31 mouse cellular contexts compared by ENCODE assay signal in the genomic region with DNA sequence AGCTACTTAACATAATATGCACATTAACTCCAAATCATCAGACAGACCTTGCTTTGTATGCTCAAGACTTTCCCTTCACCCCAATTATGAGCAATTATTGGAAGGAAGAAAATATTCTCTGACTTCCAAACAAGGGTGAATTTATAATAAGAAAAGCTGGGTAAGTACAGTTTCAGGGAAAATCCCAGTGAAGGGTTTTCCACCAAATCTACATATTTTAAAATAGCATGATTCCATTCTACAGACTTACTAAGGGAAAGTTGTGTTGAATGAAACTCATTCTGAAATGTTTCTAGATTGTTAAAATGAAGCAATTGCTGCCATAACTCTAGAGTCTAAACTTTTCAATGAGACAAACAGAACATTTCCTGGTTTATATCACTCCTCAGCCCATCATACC.
"Had no signal": no experiment of that assay in that cellular context is flagged by ENCODE, and none has a peak within 500 bp of the region (broad histone marks: within the 10 kb centered on the region; RNA-seq: fewer than 3 reads in every experiment).

No protein-coding gene starts in this region.

- H3K4me2 ChIP-seq: limb, embryonic 12.5 days; limb, embryonic 13.5 days; limb, embryonic 15.5 days; liver, embryonic 11.5 days; liver, embryonic 12.5 days; liver, embryonic 13.5 days; liver, embryonic 15.5 days; lung, embryonic 14.5 days; lung, embryonic 15.5 days; midbrain, embryonic 11.5 days; midbrain, embryonic 12.5 days; midbrain, embryonic 13.5 days; midbrain, embryonic 15.5 days had no signal

- ATAC-seq: liver, embryonic 12.5 days; liver, postnatal 0 days; lung, postnatal 0 days; midbrain, embryonic 13.5 days; midbrain, embryonic 15.5 days; midbrain, embryonic 16.5 days had no signal

- H3K27me3 ChIP-seq: limb, embryonic 12.5 days; limb, embryonic 13.5 days; limb, embryonic 15.5 days; liver, embryonic 12.5 days; liver, embryonic 13.5 days; liver, embryonic 15.5 days; lung, embryonic 15.5 days; megakaryocyte, embryonic 14.5 days; midbrain, embryonic 12.5 days; midbrain, embryonic 13.5 days; midbrain, embryonic 15.5 days had no signal

- DNase-seq: left cerebral cortex, postnatal 4 days; liver; liver, embryonic 13.5 days; liver, postnatal 0 days; lung, adult 18-20 months; lung, adult 2 months; lung, embryonic 14.5 days; lung, postnatal 10 days; lung, postnatal 14 days; lung, postnatal 36 days; lung, postnatal 4 days; midbrain, embryonic 14.5 days had no signal

- H3K27ac ChIP-seq: limb, embryonic 10.5 days; limb, embryonic 12.5 days; limb, embryonic 13.5 days; limb, embryonic 15.5 days; liver, embryonic 12.5 days; liver, embryonic 13.5 days; liver, embryonic 14.5 days; liver, embryonic 15.5 days; lung, embryonic 15.5 days; macrophage; midbrain, embryonic 10.5 days; midbrain, embryonic 12.5 days; midbrain, embryonic 13.5 days; midbrain, embryonic 15.5 days had no signal

- H3K4me1 ChIP-seq: limb, embryonic 10.5 days; limb, embryonic 12.5 days; liver, embryonic 12.5 days; liver, embryonic 13.5 days; liver, embryonic 15.5 days; lung, embryonic 15.5 days; megakaryocyte, embryonic 14.5 days; midbrain, embryonic 12.5 days; midbrain, embryonic 13.5 days; midbrain, embryonic 15.5 days had no signal

- H3K9me3 ChIP-seq: limb, embryonic 10.5 days; limb, embryonic 12.5 days; limb, embryonic 13.5 days; limb, embryonic 15.5 days; liver, embryonic 12.5 days; liver, embryonic 13.5 days; liver, embryonic 15.5 days; lung, embryonic 15.5 days; megakaryocyte, embryonic 14.5 days; midbrain, embryonic 10.5 days; midbrain, embryonic 12.5 days; midbrain, embryonic 13.5 days; midbrain, embryonic 15.5 days had no signal

- H3K4me3 ChIP-seq: limb, embryonic 10.5 days; limb, embryonic 12.5 days; limb, embryonic 13.5 days; limb, embryonic 15.5 days; liver, embryonic 12.5 days; liver, embryonic 13.5 days; liver, embryonic 15.5 days; lung, embryonic 15.5 days; megakaryocyte, embryonic 14.5 days; midbrain, embryonic 10.5 days; midbrain, embryonic 12.5 days; midbrain, embryonic 13.5 days; midbrain, embryonic 15.5 days; myocyte had no signal

- H3K9ac ChIP-seq: limb, embryonic 12.5 days; limb, embryonic 13.5 days; limb, embryonic 15.5 days; liver, embryonic 12.5 days; liver, embryonic 13.5 days; liver, embryonic 14.5 days; liver, embryonic 15.5 days; liver, postnatal 0 days; lung, embryonic 14.5 days; lung, embryonic 15.5 days; midbrain, embryonic 12.5 days; midbrain, embryonic 13.5 days; midbrain, embryonic 15.5 days had no signal

- H3K36me3 ChIP-seq: limb, embryonic 10.5 days; limb, embryonic 12.5 days; limb, embryonic 13.5 days; limb, embryonic 15.5 days; liver, embryonic 12.5 days; liver, embryonic 13.5 days; liver, embryonic 15.5 days; lung, embryonic 15.5 days; midbrain, embryonic 10.5 days; midbrain, embryonic 12.5 days; midbrain, embryonic 13.5 days; midbrain, embryonic 15.5 days had no signal
